Mouse (Mus musculus): ENCODE data around the gene Nkd2.

GRCm38 (mm10) chr13:73885656-73886055, 38.2 kb upstream of the Nkd2 start:
- no peak for TF ChIP-seq CTCF (IDR thresholded peaks at IDR 0.05; ENCODE audit: low read depth)
- TF ChIP-seq EP300 (IDR thresholded peaks at IDR 0.05; ENCODE audit: low read depth) = no peak
